Mouse (Mus musculus): ENCODE measurements around the gene Hyls1.

GRCm38 (mm10) chr9:35592903-35593302 lies 22.7 kb upstream of the Hyls1 start:
- TF ChIP-seq POLR2A (IDR thresholded peaks at IDR 0.05; ENCODE audit: borderline replicate concordance, control insufficient read depth, low read depth, low read length) (no peak), CTCF (IDR thresholded peaks at IDR 0.05; ENCODE audit: control insufficient read depth, insufficient read depth, low read length) (no peak)
